Mouse (Mus musculus): ENCODE data around the gene Gorab. TPM values are rescaled to one million over a fixed set of nuclear protein-coding genes. Genes with fewer than 3 reads are reported as not detected.
A peak's percentile ranks its signal among the peaks of the same experiment; 100 is the strongest.

Gorab gene
- total RNA-seq, 4 experiments from 2014 or later: 2.0 to 2.4 (median 2.3) TPM

- no peak for DNase-seq (ENCODE audit: low spot score in 2 of 2)
Observed at GRCm38 (mm10) chr1:163357733-163358132, 45.7 kb downstream of the Gorab start.

GRCm38 (mm10) chr1:163356167-163356566 lies 47.3 kb downstream of the Gorab start:
- no peak for DNase-seq (ENCODE audit: low spot score in 2 of 2)

- no peak for DNase-seq (ENCODE audit: low spot score in 2 of 2)
Observed at GRCm38 (mm10) chr1:163355626-163356156, 47.8 kb downstream of the Gorab start.

- DNase-seq (ENCODE audit: low spot score in 2 of 2): no peak
Observed at GRCm38 (mm10) chr1:163350988-163351387, 52.5 kb downstream of the Gorab start.

- peak in 1 of 2 experiments; percentile 23 for DNase-seq (ENCODE audit: low spot score in 2 of 2)
Observed at GRCm38 (mm10) chr1:163345541-163345940, 57.9 kb downstream of the Gorab start.

GRCm38 (mm10) chr1:163344931-163345330 lies 58.5 kb downstream of the Gorab start:
- no peak for DNase-seq (ENCODE audit: low spot score in 2 of 2)

GRCm38 (mm10) chr1:163339219-163339561 lies 64.3 kb downstream of the Gorab start:
- no peak for DNase-seq (ENCODE audit: low spot score in 2 of 2)

GRCm38 (mm10) chr1:163338525-163339218 lies 64.8 kb downstream of the Gorab start:
- peak; percentile 38 to 77 for DNase-seq (ENCODE audit: low spot score in 2 of 2)

- DNase-seq (ENCODE audit: low spot score in 2 of 2): peak; percentile 7 to 22
Observed at GRCm38 (mm10) chr1:163337821-163338220, 65.6 kb downstream of the Gorab start.

Other genes starting within 250 kb of the Gorab start
- gene Prrx1, start 90.0 kb downstream of the Gorab start, total RNA-seq (2022): 10 to 100 TPM; 34.8 to 41.6 (median 35.3) TPM

All from gastrocnemius, adult 8-10 months (tissue).